Mouse (Mus musculus) midbrain, postnatal 0 days (tissue): ENCODE measurements at regions not wholly inside any gene's neighbourhood (a gene's known extent, or its start where the extent isn't known, plus 50 kb on each side); places are given as distances from the start of the nearest gene placed in this dataset.

Experiments
- ATAC-seq: fragments of 200-750 bp; cut with Nextera tagmentation; 2 replicates; pipeline ENCODE4 v1.8.0; 2017; ENCODE audit warnings: moderate number of reproducible peaks, mild to moderate bottlenecking, moderate TSS enrichment, moderate library complexity; ENCODE audit not compliant: low FRiP score
- DNase-seq: peaks from one replicate; pipeline ENCODE4 v3.0.0-alpha.2; 2015; ENCODE audit warnings: low spot score
- H3K27ac ChIP-seq: fragments of 300-500 bp; sonication (generic); 2 replicates; pipeline ENCODE4 v1.5.1; 2014; ENCODE audit warnings: low read depth, mild to moderate bottlenecking, low read length, mixed read lengths
- H3K27me3 ChIP-seq: fragments of 300-500 bp; sonication (generic); 2 replicates; pipeline ENCODE4 v1.6.1; 2014; ENCODE audit warnings: low read length, control low read depth, mixed read lengths; ENCODE audit not compliant: insufficient read depth
- H3K36me3 ChIP-seq: fragments of 300-500 bp; sonication (generic); 2 replicates; pipeline ENCODE4 v1.6.1; 2014; ENCODE audit warnings: low read length, control low read depth, mixed read lengths; ENCODE audit not compliant: insufficient read depth
- H3K4me1 ChIP-seq: fragments of 300-500 bp; sonication (generic); 2 replicates; pipeline ENCODE4 v1.6.1; 2014; ENCODE audit warnings: mild to moderate bottlenecking, control low read depth, antibody characterized with exemption, low read length, mixed read lengths; ENCODE audit not compliant: insufficient read depth
- H3K4me2 ChIP-seq: fragments of 300-500 bp; sonication (generic); 2 replicates; pipeline ENCODE4 v1.6.1; 2014; ENCODE audit warnings: low read depth, mild to moderate bottlenecking, low read length, mixed read lengths; ENCODE audit not compliant: poor library complexity, severe bottlenecking
- H3K4me3 ChIP-seq: fragments of 300-500 bp; sonication (generic); 2 replicates; pipeline ENCODE4 v1.5.1; 2014; ENCODE audit warnings: low read depth, mild to moderate bottlenecking, low read length, moderate library complexity
- H3K9ac ChIP-seq: fragments of 300-500 bp; sonication (generic); replicated peaks from 2 replicates; pipeline ENCODE4 v1.6.1; 2014; ENCODE audit warnings: mild to moderate bottlenecking, low read length, moderate library complexity, mixed read lengths; ENCODE audit not compliant: poor library complexity, severe bottlenecking
- H3K9me3 ChIP-seq: fragments of 300-500 bp; sonication (generic); 2 replicates; pipeline ENCODE4 v1.6.1; 2016; ENCODE audit warnings: low read length, control low read depth
- CTCF ChIP-seq: IDR thresholded peaks from 2 replicates; pipeline ENCODE4 v1.5.1; 2016; ENCODE audit warnings: antibody characterized with exemption, mild to moderate bottlenecking
- WGBS: fragments of 180-500 bp; shearing (Covaris S2); extraction: QIAGEN DNeasy Blood & Tissue Kit; methylation state at CpG from one replicate; pipeline ENCODE4 v1.1.7; 2014; 5-methylcytosine and 5-hydroxymethylcytosine counted together

GRCm38 (mm10) chr13:97376232-97376523 is 135.3 kb downstream of the Enc1 start:
- ATAC-seq: no peak
- H3K27ac ChIP-seq: no peak overlapping the region

GRCm38 (mm10) chr13:97375501-97376231 is 134.8 kb downstream of the Enc1 start:
- Histone ChIP-seq H3K27ac (no peak overlapping the region), H3K9me3 (no peaks in the 10 kb centered on the region), H3K36me3 (no peaks in the 10 kb centered on the region), H3K27me3 (no peaks in the 10 kb centered on the region), H3K4me3 (no peak overlapping the region), H3K4me2 (no peak overlapping the region), H3K4me1 (no peaks in the 10 kb centered on the region), H3K9ac (no peak overlapping the region)
- ATAC-seq (no peak), DNase-seq (no peak)
- WGBS: 35% methylated on average over 14 of the region's 14 CpGs
- no peak for TF ChIP-seq CTCF

More at GRCm38 (mm10) chr13:97376232-97376523, 135.3 kb downstream of the Enc1 start:
- H3K4me1 ChIP-seq: no peaks in the 10 kb centered on the region
- DNase-seq: no peak
- H3K4me2 ChIP-seq: no peak overlapping the region
- no peaks in the 10 kb centered on the region for H3K36me3 ChIP-seq
- H3K9me3 ChIP-seq: no peaks in the 10 kb centered on the region
- no peak overlapping the region for H3K4me3 ChIP-seq
- no peaks in the 10 kb centered on the region for H3K27me3 ChIP-seq
- no peak for TF ChIP-seq CTCF
- WGBS: 71% methylated on average over 6 of the region's 6 CpGs
- H3K9ac ChIP-seq: no peak overlapping the region

- H3K27ac ChIP-seq: no peak overlapping the region
- no peak for TF ChIP-seq CTCF
Observed at GRCm38 (mm10) chr13:97372348-97372747, 131.4 kb downstream of the Enc1 start.

GRCm38 (mm10) chr13:97371200-97371599 is 130.3 kb downstream of the Enc1 start:
- 92% methylated on average over 3 of the region's 3 CpGs for WGBS
- no peak for TF ChIP-seq CTCF
- H3K27ac ChIP-seq: no peak overlapping the region
- H3K4me2 ChIP-seq: no peak overlapping the region
- ATAC-seq (no peak), DNase-seq (no peak)
- no peak overlapping the region for H3K4me3 ChIP-seq
- H3K36me3 ChIP-seq: no peaks in the 10 kb centered on the region
- no peak overlapping the region for H3K9ac ChIP-seq
- no peaks in the 10 kb centered on the region for H3K4me1 ChIP-seq
- no peaks in the 10 kb centered on the region for H3K27me3 ChIP-seq
- no peaks in the 10 kb centered on the region for H3K9me3 ChIP-seq

More at GRCm38 (mm10) chr13:97372348-97372747, 131.4 kb downstream of the Enc1 start:
- no peak overlapping the region for H3K4me3 ChIP-seq
- H3K27me3 ChIP-seq: no peaks in the 10 kb centered on the region
- no peaks in the 10 kb centered on the region for H3K4me1 ChIP-seq
- 51% methylated on average over 7 of the region's 7 CpGs for WGBS
- DNase-seq (no peak), ATAC-seq (no peak)
- no peak overlapping the region for H3K4me2 ChIP-seq
- H3K9me3 ChIP-seq: no peaks in the 10 kb centered on the region
- no peak overlapping the region for H3K9ac ChIP-seq
- no peaks in the 10 kb centered on the region for H3K36me3 ChIP-seq

- no peak overlapping the region for H3K9ac ChIP-seq
- H3K9me3 ChIP-seq: no peaks in the 10 kb centered on the region
- no peak overlapping the region for H3K4me2 ChIP-seq
- ATAC-seq (no peak), DNase-seq (no peak)
- no peaks in the 10 kb centered on the region for H3K27me3 ChIP-seq
- H3K4me3 ChIP-seq: no peak overlapping the region
- no peaks in the 10 kb centered on the region for H3K36me3 ChIP-seq
- no peak for TF ChIP-seq CTCF
- H3K4me1 ChIP-seq: no peaks in the 10 kb centered on the region; the same call in 1 of the 2 replicates
- H3K27ac ChIP-seq: no peak overlapping the region
- WGBS: 90% methylated on average over 8 of the region's 8 CpGs
Observed at GRCm38 (mm10) chr13:97366723-97367122, 125.8 kb downstream of the Enc1 start.

GRCm38 (mm10) chr13:97365557-97366244 is 124.8 kb downstream of the Enc1 start:
- no peak for TF ChIP-seq CTCF
- 28% methylated on average over 18 of the region's 18 CpGs for WGBS
- no peaks in the 10 kb centered on the region for H3K27me3 ChIP-seq
- ATAC-seq (no peak), DNase-seq (peak; percentile 28)
- no peaks in the 10 kb centered on the region for H3K9me3 ChIP-seq
- no peak overlapping the region for H3K9ac ChIP-seq
- H3K36me3 ChIP-seq: no peaks in the 10 kb centered on the region
- no peak overlapping the region for H3K27ac ChIP-seq
- H3K4me1 ChIP-seq: no peaks in the 10 kb centered on the region; the same call in 1 of the 2 replicates
- no peak overlapping the region for H3K4me3 ChIP-seq
- no peak overlapping the region for H3K4me2 ChIP-seq
